Mouse (Mus musculus) E14TG2a.4 (cell line): ENCODE measurements at regions not wholly inside any gene's neighbourhood (a gene's known extent, or its start where the extent isn't known, plus 50 kb on each side); places are given as distances from the start of the nearest gene placed in this dataset.

Experiments
- CTCF ChIP-seq: conservative IDR thresholded peaks from 2 replicates; pipeline ENCODE4 v1.5.1; 2014; ENCODE audit warnings: low read length
- NANOG ChIP-seq: IDR thresholded peaks from 2 replicates; pipeline ENCODE4 v1.6.1; 2014; ENCODE audit warnings: borderline replicate concordance, low read length, mixed read lengths
- POU5F1 ChIP-seq: IDR thresholded peaks from 2 replicates; pipeline ENCODE4 v1.6.1; 2014; ENCODE audit warnings: low read length, borderline replicate concordance

DNA sequence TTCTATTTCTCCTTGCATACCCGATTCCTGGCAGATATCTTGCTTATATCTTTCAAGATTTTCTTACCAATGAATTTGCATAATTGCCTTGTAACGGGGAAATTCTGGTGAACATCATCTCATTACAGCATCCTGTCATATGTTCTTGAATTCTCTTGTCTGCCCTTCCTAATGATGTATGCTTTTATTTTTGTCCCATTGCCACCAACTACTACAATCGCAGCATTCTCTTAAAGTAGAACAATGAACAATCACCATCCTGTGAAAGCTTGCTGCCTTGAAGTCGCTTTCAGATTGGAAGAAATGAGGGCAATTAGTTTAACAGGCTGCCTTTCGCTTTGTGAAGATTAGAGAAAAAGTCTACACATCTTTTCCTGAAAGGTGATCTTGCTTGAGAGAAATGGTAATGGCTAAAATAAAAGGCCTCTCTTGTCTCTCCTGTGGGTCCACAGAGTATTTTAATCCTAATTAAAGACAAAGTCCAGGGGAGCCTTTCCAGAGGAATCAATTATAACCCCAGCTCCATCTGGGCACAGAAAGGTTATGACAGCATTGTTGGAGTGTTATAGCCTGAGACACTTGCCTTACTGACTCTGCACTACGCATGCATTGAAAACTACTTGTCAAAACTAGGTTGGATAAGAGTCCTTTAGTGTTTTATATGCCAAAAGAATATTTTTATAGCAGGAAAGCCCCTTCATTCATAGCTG lies 619.7 kb upstream of the A830018L16Rik start:
- TF ChIP-seq CTCF: no peak
- TF ChIP-seq POU5F1: no peak
- no peak for TF ChIP-seq NANOG
